Mouse (Mus musculus) heart, postnatal 10 days (tissue): Measurements from ENCODE around the gene Fbln7. TPM values are rescaled to one million over a fixed set of nuclear protein-coding genes. Genes with fewer than 3 reads are reported as not detected.
A peak's percentile ranks its signal among the peaks of the same experiment; 100 is the strongest.

Source experiments
- DNase-seq, 2 experiments: peaks; one replicate each; pipeline ENCODE4 v3.0.0; 2021
- intact Hi-C: fragments of 180-260 bp; cut with DNase I; formaldehyde crosslinking; loops from one replicate; pipeline ENCODE4 v1.15.1; 2025
- total RNA-seq, 2 experiments: library from RNA; stranded (reverse); gene quantifications; 2 replicates each; pipeline ENCODE4 v1.2.3; 2021

Gene Fbln7
- 1 to 10 TPM in 1 of 2 experiments, under 1 TPM in 1; 0.82 to 1.1 TPM for total RNA-seq

GRCm38 (mm10) chr2:128862636-128863035, at the start of gene Fbln7:
Gene Fbln7, plus strand, starts transcription at chr2:128862981.
- intact Hi-C loops = no loop called here

DNA sequence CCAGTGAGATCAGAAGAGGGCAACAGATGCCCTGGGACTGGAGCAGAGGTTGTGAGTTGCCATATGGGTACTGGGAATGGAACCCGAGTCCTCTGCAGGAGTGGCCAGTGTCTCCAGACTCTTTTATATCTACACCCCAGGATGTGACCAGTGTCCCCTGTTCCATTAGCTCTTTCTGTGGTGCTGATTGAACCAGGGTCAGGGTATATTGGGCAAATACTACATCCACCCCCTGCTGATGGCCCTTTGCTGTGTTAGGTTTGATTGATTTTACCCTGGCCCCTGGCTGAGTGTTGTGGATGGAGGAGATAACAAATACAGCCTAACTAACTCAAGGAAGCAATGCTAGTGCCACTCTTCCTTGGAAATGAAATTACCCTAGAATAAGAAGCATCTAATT, 46.5 kb upstream of the Fbln7 start:
- intact Hi-C loops = loop anchor here (5.0 kb wide), 1 partner anchor 64 kb away; no protein-coding TSS in a partner anchor
- no peak for DNase-seq

More at GRCm38 (mm10) chr2:128862636-128863035, at the start of gene Fbln7:
- no peak for DNase-seq

DNA sequence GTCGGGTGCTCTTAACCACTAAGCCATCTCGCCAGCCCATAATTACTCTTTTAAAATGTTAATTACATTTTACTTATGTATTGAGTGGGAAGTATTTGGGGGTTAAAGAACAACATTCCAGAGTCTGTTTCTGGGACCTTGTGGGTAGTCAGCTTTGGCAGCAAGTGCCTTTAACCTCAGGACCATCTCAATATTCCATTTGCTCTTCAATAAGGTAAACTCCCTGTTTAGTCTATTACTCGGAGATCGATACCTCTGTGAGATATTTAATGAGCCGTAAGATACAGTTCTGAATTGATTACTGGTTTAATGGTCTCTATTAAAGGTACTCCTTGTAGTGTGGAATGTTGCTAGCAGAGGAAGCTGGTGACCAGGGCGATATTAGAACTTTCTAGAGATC, 45.9 kb upstream of the Fbln7 start:
- intact Hi-C loops = loop anchor here (1.0 to 5.0 kb wide), 2 partner anchors 65 to 119 kb away; partner anchors contain the start of gene Mertk
- DNase-seq = peak in 1 of 2 experiments; percentile 15

DNA sequence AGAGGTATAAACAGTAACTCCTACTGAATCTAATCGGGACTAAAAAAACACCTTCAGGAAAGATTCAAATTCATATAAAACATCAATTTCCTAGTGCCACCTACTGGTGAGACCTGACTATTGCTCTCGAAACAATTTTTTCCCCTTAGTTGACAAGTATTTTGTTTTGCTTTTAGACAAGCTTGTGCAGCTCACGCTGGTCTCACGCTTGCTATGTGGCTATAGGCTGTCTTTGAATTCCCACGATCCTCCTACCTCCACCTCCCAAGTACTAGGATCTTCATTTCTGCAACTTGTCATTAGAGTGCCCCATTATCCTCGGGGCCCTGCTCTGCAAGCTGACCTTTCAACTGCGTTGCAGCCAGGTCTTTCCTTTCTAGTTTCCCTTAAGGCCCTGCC, 45.4 kb upstream of the Fbln7 start:
- intact Hi-C loops = loop anchor here (1.0 to 5.0 kb wide), 2 partner anchors 65 to 119 kb away; partner anchors contain the start of gene Mertk
- DNase-seq = peak; percentile 78 to 79

- DNase-seq = peak; percentile 97 to 99
- intact Hi-C loops = loop anchor here (1.0 to 5.0 kb wide), 2 partner anchors 66 to 120 kb away; partner anchors contain the start of gene Mertk
Observed at GRCm38 (mm10) chr2:128817786-128818681, 44.7 kb upstream of the Fbln7 start, which contains the start of gene Tmem87b. Gene Tmem87b, plus strand, starts transcription at chr2:128818118.

- intact Hi-C loops = loop anchor here (5.0 kb wide), 1 partner anchor 67 kb away; no protein-coding TSS in a partner anchor
Observed at GRCm38 (mm10) chr2:128818956-128819643, 43.7 kb upstream of the Fbln7 start.

DNA sequence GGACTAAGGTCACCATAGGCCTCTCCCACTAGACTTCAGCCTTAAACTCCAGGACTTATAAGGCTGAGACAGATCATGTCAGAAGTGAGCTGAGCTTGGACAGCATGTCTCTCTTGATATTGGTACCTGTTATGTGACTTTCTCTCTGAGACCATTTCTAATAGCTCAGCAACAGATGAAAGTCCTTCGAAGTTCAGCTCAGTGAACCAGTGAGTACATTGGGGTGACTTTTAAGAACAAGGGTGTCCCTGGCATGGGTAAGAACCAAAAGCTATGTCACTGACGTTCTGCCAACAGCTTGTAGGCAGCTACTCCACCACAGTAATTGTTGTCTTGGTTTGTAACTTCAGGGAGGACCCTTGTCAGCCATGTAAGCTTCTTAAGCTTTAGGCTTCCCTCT, 42.1 kb upstream of the Fbln7 start:
- no peak for DNase-seq
- intact Hi-C loops = no loop called here

More at GRCm38 (mm10) chr2:128818956-128819643, 43.7 kb upstream of the Fbln7 start:
- DNase-seq = peak in 1 of 2 experiments; percentile 34

GRCm38 (mm10) chr2:128823893-128824292, 38.9 kb upstream of the Fbln7 start:
- no peak for DNase-seq
- intact Hi-C loops = no loop called here

GRCm38 (mm10) chr2:128827787-128828186, 35.0 kb upstream of the Fbln7 start:
- intact Hi-C loops = no loop called here
- DNase-seq = no peak

- DNase-seq = no peak
- intact Hi-C loops = no loop called here
Observed at GRCm38 (mm10) chr2:128832611-128833010, 30.2 kb upstream of the Fbln7 start.

DNA sequence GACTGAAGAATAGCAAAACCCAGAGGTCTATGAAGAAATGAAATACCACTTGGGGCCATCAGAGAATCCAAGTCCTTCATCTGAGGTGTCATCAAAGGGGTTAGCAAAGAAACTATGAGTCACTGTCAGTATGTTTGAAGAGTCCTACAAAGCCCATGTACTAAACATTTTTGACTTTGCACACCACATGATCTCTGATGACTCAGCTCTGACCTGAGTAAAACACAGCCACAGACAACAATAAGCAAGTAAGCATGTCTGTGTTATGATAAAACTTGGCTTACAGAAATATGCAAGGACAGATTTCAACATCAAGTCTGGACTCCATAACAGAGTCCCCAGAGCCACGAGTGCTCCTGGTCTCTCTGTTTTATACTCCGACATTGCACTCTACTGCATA, 29.7 kb upstream of the Fbln7 start:
- no peak for DNase-seq
- intact Hi-C loops = no loop called here

DNA sequence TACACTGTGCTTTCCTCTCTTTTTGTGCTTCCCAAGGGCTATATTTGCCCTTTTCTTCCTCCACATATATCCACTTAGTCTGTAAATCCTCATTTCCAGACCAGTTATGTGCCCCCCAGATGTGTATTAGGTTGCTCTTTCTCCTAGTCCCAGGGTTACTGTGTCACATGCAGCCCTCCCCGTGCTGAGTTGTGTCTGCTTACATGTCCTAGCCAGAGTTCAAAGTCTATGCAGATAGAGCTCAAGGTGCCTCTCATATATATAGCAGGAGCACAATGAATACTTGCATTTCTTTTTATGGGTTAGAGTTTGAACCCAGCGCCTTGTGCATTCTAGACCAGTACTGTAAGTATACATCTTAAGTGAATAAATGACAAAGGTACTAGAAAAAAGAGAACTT, 29.3 kb upstream of the Fbln7 start:
- DNase-seq = no peak
- intact Hi-C loops = no loop called here

DNA sequence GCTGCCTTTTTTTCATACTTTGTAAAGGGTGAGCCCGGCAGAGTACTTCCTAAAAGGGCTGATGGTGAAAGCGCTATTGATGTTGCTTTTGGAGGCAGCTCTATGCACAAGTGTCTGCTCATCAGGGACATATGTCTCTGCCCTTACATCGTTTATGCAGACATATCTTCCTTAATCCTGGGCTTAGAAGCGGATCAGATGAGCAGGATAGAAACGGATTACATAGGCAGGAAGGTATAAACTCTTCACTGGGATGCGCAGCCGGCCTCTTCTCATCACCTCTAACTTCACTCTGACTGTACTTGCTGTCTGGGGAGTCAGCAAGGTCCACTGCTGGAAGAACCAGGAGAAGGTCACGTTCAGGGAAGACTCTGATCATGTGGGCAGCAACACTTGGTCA, 25.2 kb upstream of the Fbln7 start:
- DNase-seq = no peak
- intact Hi-C loops = no loop called here

DNA sequence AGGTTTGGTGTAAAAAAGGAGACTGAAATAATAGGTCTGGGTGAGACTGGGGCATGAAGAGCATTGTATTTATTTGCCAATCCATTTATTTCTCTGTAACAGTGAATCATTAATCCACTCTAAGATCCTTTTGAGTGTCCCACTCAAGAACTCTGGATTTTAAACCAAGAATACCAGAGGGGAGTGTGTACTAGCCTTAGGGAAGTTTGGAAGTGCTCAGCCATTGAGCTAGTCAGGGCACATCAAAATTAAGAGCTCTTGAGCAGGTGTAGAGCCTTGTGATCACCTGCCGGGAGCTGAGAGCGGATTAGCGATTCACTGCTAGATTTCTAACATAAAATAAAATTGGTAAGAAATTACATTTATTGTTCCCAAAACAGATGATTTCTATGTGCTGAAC, 24.2 kb upstream of the Fbln7 start:
- no peak for DNase-seq
- intact Hi-C loops = no loop called here

GRCm38 (mm10) chr2:128839501-128839900, 23.3 kb upstream of the Fbln7 start:
- intact Hi-C loops = no loop called here
- no peak for DNase-seq

GRCm38 (mm10) chr2:128842437-128842836, 20.3 kb upstream of the Fbln7 start:
- intact Hi-C loops = no loop called here
- DNase-seq = no peak

GRCm38 (mm10) chr2:128850036-128850435, 12.7 kb upstream of the Fbln7 start:
- intact Hi-C loops = no loop called here
- DNase-seq = peak; percentile 12 to 26

- intact Hi-C loops = no loop called here
- no peak for DNase-seq
Observed at GRCm38 (mm10) chr2:128856673-128857072, 6.1 kb upstream of the Fbln7 start.

- intact Hi-C loops = no loop called here
- DNase-seq = no peak
Observed at GRCm38 (mm10) chr2:128858962-128859361, 3.8 kb upstream of the Fbln7 start.

DNA sequence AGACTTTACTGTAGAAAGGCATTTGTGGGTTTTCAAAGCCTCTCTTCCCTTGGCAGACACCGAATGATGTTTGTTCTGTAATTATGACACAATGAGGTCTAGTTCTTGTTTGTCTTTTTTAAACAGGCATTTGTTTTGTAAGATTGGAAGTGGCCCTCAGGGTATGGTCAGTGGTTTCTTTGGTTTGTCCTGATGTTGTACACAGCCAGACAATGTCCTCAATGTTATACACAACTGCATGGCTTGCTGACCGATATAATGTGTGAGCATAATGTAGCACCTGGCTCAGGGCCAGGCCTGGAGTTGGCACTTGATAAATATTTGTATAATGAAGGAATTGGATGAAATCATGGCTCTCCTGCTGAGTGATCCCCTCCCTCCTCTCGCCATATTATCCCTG, 2.9 kb upstream of the Fbln7 start:
- DNase-seq = no peak
- intact Hi-C loops = no loop called here

- peak; percentile 77 to 78 for DNase-seq
- intact Hi-C loops = no loop called here
Observed at GRCm38 (mm10) chr2:128863777-128864331, 1.1 kb downstream of the Fbln7 start.
